16 mouse cellular contexts compared by ENCODE assay signal in the genomic region with DNA sequence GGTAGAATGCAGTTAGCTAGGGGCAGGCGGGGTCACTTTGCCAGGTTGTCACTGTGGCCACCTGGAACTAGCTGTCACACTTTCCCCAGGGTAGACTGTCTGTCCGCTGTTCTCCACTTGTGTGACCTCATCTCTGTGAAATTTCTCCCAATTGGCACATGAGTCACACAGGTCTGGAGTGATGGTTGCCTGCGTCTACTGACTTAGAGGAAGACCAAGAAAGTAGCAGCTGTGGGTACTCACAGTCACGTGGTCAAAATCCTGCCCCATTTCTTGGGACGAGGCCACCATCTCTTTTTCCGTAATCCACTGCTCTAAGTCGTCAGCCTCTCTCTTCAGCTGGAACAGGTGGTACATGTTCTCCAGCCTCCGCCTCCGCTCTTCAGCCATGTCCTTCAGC.
"Had no signal": no experiment of that assay in that cellular context is flagged by ENCODE, and none has a peak within 500 bp of the region (broad histone marks: within the 10 kb centered on the region; RNA-seq: fewer than 3 reads in every experiment).

No protein-coding gene starts in this region.

- H3K4me3 ChIP-seq: liver, embryonic 13.5 days; megakaryocyte, embryonic 14.5 days; midbrain, embryonic 15.5 days; neural tube, embryonic 13.5 days had no signal

- H3K9me3 ChIP-seq: liver, embryonic 13.5 days; megakaryocyte, embryonic 14.5 days; midbrain, embryonic 15.5 days; neural tube, embryonic 13.5 days had no signal

- H3K36me3 ChIP-seq: midbrain, embryonic 15.5 days; neural tube, embryonic 13.5 days had no signal

- H3K4me2 ChIP-seq: liver, embryonic 13.5 days; midbrain, embryonic 11.5 days; midbrain, embryonic 15.5 days; neural tube, embryonic 13.5 days had no signal

- H3K27ac ChIP-seq: kidney, postnatal 0 days; liver, embryonic 13.5 days; macrophage; midbrain, embryonic 15.5 days; neural tube, embryonic 13.5 days had no signal

- H3K9ac ChIP-seq: liver, embryonic 13.5 days; liver, postnatal 0 days; midbrain, embryonic 15.5 days; neural tube, embryonic 13.5 days had no signal

- H3K27me3 ChIP-seq: liver, embryonic 13.5 days; midbrain, embryonic 15.5 days; neural tube, embryonic 13.5 days had no signal

- H3K4me1 ChIP-seq: liver, embryonic 13.5 days; midbrain, embryonic 15.5 days; neural tube, embryonic 13.5 days had no signal

- ATAC-seq: liver, postnatal 0 days; midbrain, embryonic 15.5 days had no signal

- DNase-seq: kidney, adult 11 months; kidney, adult 9 months; kidney, postnatal 36 days; layer of hippocampus, adult 9-11 months; liver; liver, embryonic 13.5 days; liver, postnatal 0 days; lung, postnatal 10 days; right cerebral cortex, postnatal 25 days; thymus, postnatal 36 days had no signal
